ENCODE assay signal across 24 mouse cellular contexts in the genomic region with DNA sequence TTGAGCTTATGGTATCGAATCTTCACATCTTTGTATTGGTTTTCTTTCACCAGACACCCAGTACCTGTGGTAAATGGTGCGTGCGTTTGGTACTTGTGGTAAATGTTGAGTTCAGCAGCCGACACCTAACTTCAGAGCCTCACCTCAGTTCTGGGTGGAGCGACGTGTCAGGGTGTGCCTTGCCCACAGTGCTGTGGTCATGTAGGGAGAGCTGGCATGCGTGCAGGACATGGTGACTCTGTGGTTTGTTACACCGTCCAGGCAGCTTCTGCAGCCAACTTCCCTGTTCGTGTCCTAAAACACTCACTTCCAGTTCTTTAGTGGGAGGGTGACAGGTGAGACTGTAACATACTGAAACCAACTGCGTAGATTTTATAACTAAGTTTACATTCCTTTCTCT.
DNase-seq lines count a peak whose midpoint lies in the region; ATAC-seq lines count a peak whose summit lies in the region.
"Had no signal": no experiment of that assay in that cellular context is flagged by ENCODE, and none has a peak within 500 bp of the region (broad histone marks: within the 10 kb centered on the region; RNA-seq: fewer than 3 reads in every experiment).

No protein-coding gene starts in this region.

- 0 out of 2 replicates have a peak, but pooled peaks cover 3% of the 10 kb centered on the region for H3K4me1 ChIP-seq in kidney, embryonic 14.5 days (ENCODE audit: control insufficient read depth, insufficient read depth, low read length)
- H3K4me1 ChIP-seq: embryonic facial prominence, embryonic 15.5 days; limb, embryonic 10.5 days; midbrain, embryonic 13.5 days had no signal

- no peak overlapping the region for H3K4me3 ChIP-seq in kidney, embryonic 14.5 days (ENCODE audit: low read length)
- H3K4me3 ChIP-seq: embryonic facial prominence, embryonic 15.5 days; gastrocnemius, adult 2 months; heart, embryonic 15.5 days; limb, embryonic 10.5 days; liver, embryonic 15.5 days; midbrain, embryonic 13.5 days had no signal

- no peaks in the 10 kb centered on the region for H3K9me3 ChIP-seq in kidney, embryonic 14.5 days (ENCODE audit: control insufficient read depth, low read length)
- H3K9me3 ChIP-seq: embryonic facial prominence, embryonic 15.5 days; heart, embryonic 15.5 days; limb, embryonic 10.5 days; liver, embryonic 15.5 days; midbrain, embryonic 13.5 days had no signal

- DNase-seq in kidney, postnatal 14 days = no peak
- DNase-seq in lung, postnatal 25 days (ENCODE audit: low spot score) = peak; percentile 9
- no peak for DNase-seq in lung, postnatal 4 days
- no peak for DNase-seq in retina, embryonic 14.5 days (ENCODE audit: low spot score)
- DNase-seq: adrenal gland, postnatal 25 days; cerebellum, adult 8-10 months; cerebellum, postnatal 36 days; gastrocnemius, adult 2 months; heart, postnatal 36 days; kidney, postnatal 36 days; liver; spleen, adult 18-20 months; thymus, postnatal 25 days had no signal

- ATAC-seq in kidney, embryonic 14.5 days (ENCODE audit: low FRiP score, low TSS enrichment) = no peak
- ATAC-seq in megakaryocyte progenitor cell, adult 5-6 weeks (replicated peaks; ENCODE audit: poor library complexity) = peak; percentile 78
- no peak for ATAC-seq in CD4-positive, CD25-positive, alpha-beta regulatory T cell, adult 4 months
- ATAC-seq: forebrain, embryonic 14.5 days; midbrain, embryonic 13.5 days had no signal

- no peaks in the 10 kb centered on the region for H3K27me3 ChIP-seq in kidney, embryonic 14.5 days (ENCODE audit: control insufficient read depth, insufficient read depth, low read length)
- H3K27me3 ChIP-seq: embryonic facial prominence, embryonic 15.5 days; heart, embryonic 15.5 days; liver, embryonic 15.5 days; midbrain, embryonic 13.5 days had no signal

- H3K36me3 ChIP-seq in kidney, embryonic 14.5 days (ENCODE audit: control insufficient read depth, insufficient read depth, low read length) = peaks cover 6% of the 10 kb centered on the region; the same call in 1 of the 2 replicates
- H3K36me3 ChIP-seq: heart, embryonic 15.5 days; liver, embryonic 15.5 days had no signal

- no peak overlapping the region for H3K4me2 ChIP-seq in kidney, embryonic 14.5 days (replicated peaks; ENCODE audit: low read depth, low read length)
- H3K4me2 ChIP-seq: embryonic facial prominence, embryonic 15.5 days; heart, embryonic 15.5 days; hindbrain, embryonic 14.5 days; liver, embryonic 15.5 days; midbrain, embryonic 13.5 days had no signal

- 87% methylated on average over 10 of the region's 10 CpGs for WGBS in kidney, embryonic 14.5 days

- 0 out of 2 replicates have a peak overlapping the region, but pooled peaks have one; percentile 1 for H3K27ac ChIP-seq in kidney, embryonic 14.5 days (ENCODE audit: low read depth, low read length)
- H3K27ac ChIP-seq: embryonic facial prominence, embryonic 15.5 days; gastrocnemius, adult 2 months; heart, embryonic 15.5 days; hindbrain, embryonic 14.5 days; limb, embryonic 10.5 days; liver, embryonic 15.5 days; macrophage; midbrain, embryonic 13.5 days had no signal

- no peak overlapping the region for H3K9ac ChIP-seq in kidney, embryonic 14.5 days (ENCODE audit: low read depth, low read length)
- H3K9ac ChIP-seq: embryonic facial prominence, embryonic 15.5 days; heart, embryonic 15.5 days; hindbrain, embryonic 14.5 days; liver, embryonic 15.5 days; midbrain, embryonic 13.5 days had no signal
